Mouse (Mus musculus): ENCODE data around the gene Cfap43. TPM values are rescaled to one million over a fixed set of nuclear protein-coding genes. Genes with fewer than 3 reads are reported as not detected.

Gene Cfap43
- total and polyA plus RNA-seq, 2 experiments from 2014 or later, result 2.8 TPM

GRCm38 (mm10) chr19:47867628-47868175 lies 51.4 kb downstream of the Cfap43 start:
- Histone ChIP-seq H3K27ac (no peak overlapping the region), H3K4me3 (ENCODE audit: low read length) (no peak overlapping the region), H3K27me3 (ENCODE audit: insufficient read depth, low read length) (no peaks in the 10 kb centered on the region), H3K4me2 (ENCODE audit: low read depth, low read length) (no peak overlapping the region), H3K36me3 (ENCODE audit: insufficient read depth, low read length) (no peaks in the 10 kb centered on the region), H3K4me1 (ENCODE audit: insufficient read depth, low read length) (no peaks in the 10 kb centered on the region), H3K9me3 (ENCODE audit: low read length) (no peaks in the 10 kb centered on the region), H3K9ac (replicated peaks; ENCODE audit: low read length) (no peak overlapping the region)
- no peak for ATAC-seq
- WGBS, result 73% methylated on average over 4 of the region's 4 CpGs
- TF ChIP-seq CTCF (IDR thresholded peaks at IDR 0.05; ENCODE audit: low read depth), result no peak
- DNase-seq (ENCODE audit: low spot score), result no peak

GRCm38 (mm10) chr19:47865353-47865947 lies 53.6 kb downstream of the Cfap43 start, which contains the start of gene Gsto2:
Gene Gsto2 (plus strand): TSS chr19:47865534.
- no peaks in the 10 kb centered on the region for H3K27me3 ChIP-seq (ENCODE audit: insufficient read depth, low read length)
- no peaks in the 10 kb centered on the region for H3K9me3 ChIP-seq (ENCODE audit: low read length)
- peak within 1 kb of the TSS; percentile 87 for H3K27ac ChIP-seq
- peak; percentile 68 for TF ChIP-seq CTCF (IDR thresholded peaks at IDR 0.05; ENCODE audit: low read depth)
- H3K9ac ChIP-seq (replicated peaks; ENCODE audit: low read length), result peak within 1 kb of the TSS; percentile 60
- H3K4me1 ChIP-seq (ENCODE audit: insufficient read depth, low read length), result no peaks in the 10 kb centered on the region
- peak within 1 kb of the TSS; percentile 86 for H3K4me2 ChIP-seq (ENCODE audit: low read depth, low read length)
- peak within 1 kb of the TSS; percentile 52 for H3K4me3 ChIP-seq (ENCODE audit: low read length)
- DNase-seq (ENCODE audit: low spot score), result peak; percentile 98
- no peaks in the 10 kb centered on the region; the same call in 1 of the 2 replicates for H3K36me3 ChIP-seq (ENCODE audit: insufficient read depth, low read length)
- under 1% methylated on average over 49 of the region's 49 CpGs for WGBS
- peak; percentile 100 for ATAC-seq

GRCm38 (mm10) chr19:47864721-47865120 lies 54.4 kb downstream of the Cfap43 start:
- Histone ChIP-seq H3K27ac (peak overlapping the region; percentile 87; the same call in 1 of the 2 replicates), H3K4me2 (ENCODE audit: low read depth, low read length) (peak overlapping the region; percentile 86), H3K9ac (replicated peaks; ENCODE audit: low read length) (peak overlapping the region; percentile 60), H3K9me3 (ENCODE audit: low read length) (no peaks in the 10 kb centered on the region), H3K36me3 (ENCODE audit: insufficient read depth, low read length) (no peaks in the 10 kb centered on the region; the same call in 1 of the 2 replicates), H3K27me3 (ENCODE audit: insufficient read depth, low read length) (no peaks in the 10 kb centered on the region), H3K4me3 (ENCODE audit: low read length) (peak overlapping the region; percentile 52), H3K4me1 (ENCODE audit: insufficient read depth, low read length) (no peaks in the 10 kb centered on the region)
- no peak for TF ChIP-seq CTCF (IDR thresholded peaks at IDR 0.05; ENCODE audit: low read depth)
- no peak for DNase-seq (ENCODE audit: low spot score)
- no peak for ATAC-seq
- WGBS, result 82% methylated on average over 7 of the region's 7 CpGs

GRCm38 (mm10) chr19:47864051-47864450 lies 55.0 kb downstream of the Cfap43 start:
- DNase-seq (ENCODE audit: low spot score), result no peak
- no peak for ATAC-seq
- no peak overlapping the region for H3K9ac ChIP-seq (replicated peaks; ENCODE audit: low read length)
- no peak for TF ChIP-seq CTCF (IDR thresholded peaks at IDR 0.05; ENCODE audit: low read depth)
- WGBS, result 96% methylated on average over 9 of the region's 9 CpGs
- no peaks in the 10 kb centered on the region for H3K4me1 ChIP-seq (ENCODE audit: insufficient read depth, low read length)
- H3K4me3 ChIP-seq (ENCODE audit: low read length), result no peak overlapping the region
- no peaks in the 10 kb centered on the region; the same call in 1 of the 2 replicates for H3K36me3 ChIP-seq (ENCODE audit: insufficient read depth, low read length)
- no peak overlapping the region for H3K27ac ChIP-seq
- H3K4me2 ChIP-seq (ENCODE audit: low read depth, low read length), result no peak overlapping the region
- H3K27me3 ChIP-seq (ENCODE audit: insufficient read depth, low read length), result no peaks in the 10 kb centered on the region
- no peaks in the 10 kb centered on the region for H3K9me3 ChIP-seq (ENCODE audit: low read length)

DNA sequence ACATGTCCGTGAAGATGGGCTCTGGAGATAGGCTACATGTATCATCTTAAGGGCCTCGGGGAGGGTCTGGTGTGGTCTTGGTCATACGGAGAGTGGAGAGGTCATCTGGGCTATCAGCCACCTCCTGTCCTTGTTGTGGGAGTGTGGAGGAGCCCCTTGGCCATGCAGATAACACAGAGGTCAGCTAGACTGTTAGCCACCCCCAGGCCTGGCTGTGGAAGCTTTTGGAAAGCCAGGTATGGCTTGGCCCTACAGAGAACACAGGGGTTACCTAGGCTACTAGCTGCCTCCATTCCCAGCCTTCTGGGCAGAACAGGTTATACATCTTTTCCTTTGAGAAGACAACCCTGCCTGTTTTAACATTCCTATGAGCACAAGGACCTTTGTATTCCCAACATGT lies 56.5 kb downstream of the Cfap43 start:
- H3K9me3 ChIP-seq (ENCODE audit: low read length), result no peaks in the 10 kb centered on the region
- ATAC-seq (no peak), DNase-seq (ENCODE audit: low spot score) (no peak)
- H3K9ac ChIP-seq (replicated peaks; ENCODE audit: low read length), result no peak overlapping the region
- H3K4me1 ChIP-seq (ENCODE audit: insufficient read depth, low read length), result no peaks in the 10 kb centered on the region
- H3K36me3 ChIP-seq (ENCODE audit: insufficient read depth, low read length), result no peaks in the 10 kb centered on the region; the same call in 1 of the 2 replicates
- TF ChIP-seq CTCF (IDR thresholded peaks at IDR 0.05; ENCODE audit: low read depth), result no peak
- H3K4me2 ChIP-seq (ENCODE audit: low read depth, low read length), result no peak overlapping the region
- H3K27me3 ChIP-seq (ENCODE audit: insufficient read depth, low read length), result no peaks in the 10 kb centered on the region
- WGBS, result 94% methylated on average over 3 of the region's 3 CpGs
- H3K4me3 ChIP-seq (ENCODE audit: low read length), result no peak overlapping the region
- no peak overlapping the region for H3K27ac ChIP-seq

- H3K36me3 ChIP-seq (ENCODE audit: insufficient read depth, low read length), result no peaks in the 10 kb centered on the region; the same call in 1 of the 2 replicates
- no peaks in the 10 kb centered on the region for H3K4me1 ChIP-seq (ENCODE audit: insufficient read depth, low read length)
- H3K9ac ChIP-seq (replicated peaks; ENCODE audit: low read length), result no peak overlapping the region
- no peak for ATAC-seq
- no peak overlapping the region for H3K4me2 ChIP-seq (ENCODE audit: low read depth, low read length)
- WGBS, result 92% methylated on average over 8 of the region's 8 CpGs
- no peak overlapping the region for H3K4me3 ChIP-seq (ENCODE audit: low read length)
- H3K27me3 ChIP-seq (ENCODE audit: insufficient read depth, low read length), result no peaks in the 10 kb centered on the region
- no peak for TF ChIP-seq CTCF (IDR thresholded peaks at IDR 0.05; ENCODE audit: low read depth)
- no peak for DNase-seq (ENCODE audit: low spot score)
- H3K27ac ChIP-seq, result no peak overlapping the region
- no peaks in the 10 kb centered on the region for H3K9me3 ChIP-seq (ENCODE audit: low read length)
Observed at GRCm38 (mm10) chr19:47859180-47859579, 59.9 kb downstream of the Cfap43 start.
